Mouse (Mus musculus) liver, embryonic 11.5 days (tissue): ENCODE data around the gene Fbxw21. TPM values are rescaled to one million over a fixed set of nuclear protein-coding genes. Genes with fewer than 3 reads are reported as not detected.

Source experiments
- ATAC-seq: fragments of 200-750 bp; cut with Nextera tagmentation; replicated peaks from 2 replicates; pipeline ENCODE4 v1.8.0; 2017; ENCODE audit warnings: moderate number of reproducible peaks, mild to moderate bottlenecking, moderate TSS enrichment, moderate library complexity; ENCODE audit not compliant: low FRiP score
- DNase-seq: peaks from one replicate; pipeline ENCODE4 v3.0.0-alpha.2; 2017; ENCODE audit warnings: low spot score
- H3K27ac ChIP-seq: fragments of 300-500 bp; sonication (generic); 2 replicates; pipeline ENCODE4 v1.5.1; 2014; ENCODE audit warnings: mild to moderate bottlenecking, low read depth, low read length, control low read depth
- H3K27me3 ChIP-seq: fragments of 300-500 bp; sonication (generic); replicated peaks from 2 replicates; pipeline ENCODE4 v1.6.1; 2014; ENCODE audit warnings: low read length, mixed read lengths; ENCODE audit not compliant: control insufficient read depth, insufficient read depth
- H3K36me3 ChIP-seq: fragments of 300-500 bp; sonication (generic); 2 replicates; pipeline ENCODE4 v1.6.1; 2014; ENCODE audit warnings: mild to moderate bottlenecking, low read length, moderate library complexity, mixed read lengths; ENCODE audit not compliant: control insufficient read depth, insufficient read depth
- H3K4me1 ChIP-seq: fragments of 300-500 bp; sonication (generic); replicated peaks from 2 replicates; pipeline ENCODE4 v1.6.1; 2014; ENCODE audit warnings: low read length, mixed read lengths; ENCODE audit not compliant: control insufficient read depth, insufficient read depth
- H3K4me2 ChIP-seq: fragments of 300-500 bp; sonication (generic); 2 replicates; pipeline ENCODE4 v1.6.1; 2014; ENCODE audit warnings: mild to moderate bottlenecking, control low read depth, moderate library complexity
- H3K4me3 ChIP-seq: fragments of 300-500 bp; sonication (generic); 2 replicates; pipeline ENCODE4 v1.5.1; 2014; ENCODE audit warnings: low read depth, low read length, control low read depth
- H3K9ac ChIP-seq: fragments of 300-500 bp; sonication (generic); 2 replicates; pipeline ENCODE4 v1.6.1; 2014; ENCODE audit warnings: low read depth, low read length, control low read depth
- H3K9me3 ChIP-seq: fragments of 300-500 bp; sonication (generic); 2 replicates; pipeline ENCODE4 v1.6.1; 2016; ENCODE audit warnings: low read length, inconsistent platforms, mixed read lengths; ENCODE audit not compliant: control insufficient read depth
- WGBS: fragments of 180-500 bp; shearing (Covaris S2); extraction: QIAGEN DNeasy Blood & Tissue Kit; methylation state at CpG from one replicate; pipeline ENCODE4 v1.1.7; 2014; 5-methylcytosine and 5-hydroxymethylcytosine counted together
- polyA plus RNA-seq: library from polyadenylated mRNA; unstranded; fragments of >200 nt; fragmentation: Nextera tagmentation; extraction: Ambion mirVana; gene quantifications from 2 replicates; pipeline ENCODE4 v1.2.1, GENCODE M21; 2014

The Fbxw21 gene
- polyA plus RNA-seq, 1 experiment from 2014 or later: not detected

GRCm38 (mm10) chr9:109098366-109098765 lies 63.5 kb downstream of the Fbxw21 start:
- Histone ChIP-seq H3K36me3 (no peaks in the 10 kb centered on the region; the same call in 1 of the 2 replicates), H3K27ac (no peak overlapping the region), H3K9ac (no peak overlapping the region), H3K4me2 (no peak overlapping the region), H3K4me3 (no peak overlapping the region), H3K4me1 (peaks cover 21% of the 10 kb centered on the region), H3K9me3 (no peaks in the 10 kb centered on the region), H3K27me3 (peaks cover 35% of the 10 kb centered on the region)
- 87% methylated on average over 8 of the region's 8 CpGs for WGBS
- no peak for ATAC-seq
- no peak for DNase-seq

GRCm38 (mm10) chr9:109097831-109098230 lies 64.0 kb downstream of the Fbxw21 start:
- no peaks in the 10 kb centered on the region for H3K9me3 ChIP-seq
- ATAC-seq (no peak), DNase-seq (no peak)
- H3K27me3 ChIP-seq: peaks cover 35% of the 10 kb centered on the region
- WGBS: 66% methylated on average over 5 of the region's 5 CpGs
- H3K4me3 ChIP-seq: no peak overlapping the region
- H3K36me3 ChIP-seq: no peaks in the 10 kb centered on the region; the same call in 1 of the 2 replicates
- H3K9ac ChIP-seq: no peak overlapping the region
- peaks cover 21% of the 10 kb centered on the region for H3K4me1 ChIP-seq
- no peak overlapping the region for H3K27ac ChIP-seq
- H3K4me2 ChIP-seq: peak overlapping the region; percentile 65

GRCm38 (mm10) chr9:109097291-109097690 lies 64.5 kb downstream of the Fbxw21 start:
- Histone ChIP-seq H3K36me3 (no peaks in the 10 kb centered on the region; the same call in 1 of the 2 replicates), H3K4me2 (peak overlapping the region; percentile 65), H3K9me3 (no peaks in the 10 kb centered on the region), H3K27ac (peak overlapping the region; percentile 4; the same call in 1 of the 2 replicates), H3K4me1 (peaks cover 21% of the 10 kb centered on the region), H3K4me3 (peak overlapping the region; percentile 61), H3K9ac (no peak overlapping the region; the same call in 1 of the 2 replicates), H3K27me3 (peaks cover 35% of the 10 kb centered on the region)
- DNase-seq (no peak), ATAC-seq (no peak)
- 56% methylated on average over 6 of the region's 6 CpGs for WGBS

GRCm38 (mm10) chr9:109096856-109097255 lies 65.0 kb downstream of the Fbxw21 start:
- Histone ChIP-seq H3K36me3 (no peaks in the 10 kb centered on the region), H3K4me3 (peak overlapping the region; percentile 61), H3K27ac (peak overlapping the region; percentile 4; the same call in 1 of the 2 replicates), H3K9ac (peak overlapping the region; percentile 13), H3K27me3 (peaks cover 35% of the 10 kb centered on the region), H3K4me1 (peaks cover 21% of the 10 kb centered on the region), H3K9me3 (no peaks in the 10 kb centered on the region), H3K4me2 (peak overlapping the region; percentile 65)
- no peak for ATAC-seq
- DNase-seq: no peak
- WGBS: 47% methylated on average over 6 of the region's 6 CpGs

- DNase-seq: no peak
- peak overlapping the region; percentile 69 for H3K9ac ChIP-seq
These were observed 65.6 kb downstream of the Fbxw21 start for GRCm38 (mm10) chr9:109096251-109096661.

GRCm38 (mm10) chr9:109095137-109095982 lies 66.5 kb downstream of the Fbxw21 start, which contains the start of gene Plxnb1:
Gene Plxnb1, plus strand, starts transcription at chr9:109095389.
- peaks cover 2% of the 10 kb centered on the region; the same call in 1 of the 2 replicates for H3K36me3 ChIP-seq
- H3K4me1 ChIP-seq: peaks cover 21% of the 10 kb centered on the region
- H3K4me2 ChIP-seq: peak within 1 kb of the TSS; percentile 65
- peak within 1 kb of the TSS; percentile 91 for H3K27ac ChIP-seq
- ATAC-seq: peak; percentile 24
- H3K9me3 ChIP-seq: no peaks in the 10 kb centered on the region
- peak within 1 kb of the TSS; percentile 69 for H3K9ac ChIP-seq
- DNase-seq: peak; percentile 76
- H3K4me3 ChIP-seq: peak within 1 kb of the TSS; percentile 61
- under 1% methylated on average over 99 of the region's 102 CpGs for WGBS
- peaks cover 35% of the 10 kb centered on the region for H3K27me3 ChIP-seq

More at GRCm38 (mm10) chr9:109096251-109096661, 65.6 kb downstream of the Fbxw21 start:
- ATAC-seq: no peak
- peak overlapping the region; percentile 61 for H3K4me3 ChIP-seq
- H3K27ac ChIP-seq: peak overlapping the region; percentile 91
- peaks cover 2% of the 10 kb centered on the region; the same call in 1 of the 2 replicates for H3K36me3 ChIP-seq
- H3K4me1 ChIP-seq: peaks cover 21% of the 10 kb centered on the region
- peak overlapping the region; percentile 65 for H3K4me2 ChIP-seq
- WGBS: 47% methylated on average over 9 of the region's 9 CpGs
- H3K9me3 ChIP-seq: no peaks in the 10 kb centered on the region
- H3K27me3 ChIP-seq: peaks cover 35% of the 10 kb centered on the region

- Histone ChIP-seq H3K9me3 (no peaks in the 10 kb centered on the region), H3K9ac (peak overlapping the region; percentile 69), H3K27me3 (peaks cover 35% of the 10 kb centered on the region), H3K36me3 (peaks cover 2% of the 10 kb centered on the region; the same call in 1 of the 2 replicates), H3K4me1 (peaks cover 21% of the 10 kb centered on the region), H3K27ac (peak overlapping the region; percentile 91), H3K4me2 (peak overlapping the region; percentile 65), H3K4me3 (peak overlapping the region; percentile 61)
- DNase-seq: peak; percentile 64
- ATAC-seq: peak; percentile 24
- WGBS: 7% methylated on average over 21 of the region's 21 CpGs
These were observed 67.2 kb downstream of the Fbxw21 start for GRCm38 (mm10) chr9:109094553-109095136.

- peak overlapping the region; percentile 61 for H3K4me3 ChIP-seq
- peaks cover 35% of the 10 kb centered on the region for H3K27me3 ChIP-seq
- H3K9me3 ChIP-seq: no peaks in the 10 kb centered on the region
- DNase-seq: no peak
- 31% methylated on average over 11 of the region's 11 CpGs for WGBS
- peak overlapping the region; percentile 69; the same call in 1 of the 2 replicates for H3K9ac ChIP-seq
- peaks cover 5% of the 10 kb centered on the region; the same call in 1 of the 2 replicates for H3K36me3 ChIP-seq
- peak overlapping the region; percentile 77 for H3K27ac ChIP-seq
- peak overlapping the region; percentile 65 for H3K4me2 ChIP-seq
- no peak for ATAC-seq
- peaks cover 21% of the 10 kb centered on the region for H3K4me1 ChIP-seq
These were observed 67.9 kb downstream of the Fbxw21 start for GRCm38 (mm10) chr9:109093786-109094552.
